Mouse (Mus musculus) heart, embryonic 10.5 days (tissue): ENCODE results near the gene Bcl2l13. TPM values are rescaled to one million over a fixed set of nuclear protein-coding genes. Genes with fewer than 3 reads are reported as not detected.
"Not testable (repeated sequence)": the region's sequence is repeated elsewhere in the genome, so short reads cannot be mapped to it uniquely, and the experiment has no call there.

Experiments used
- DNase-seq: peaks from one replicate; pipeline ENCODE4 v3.0.0-alpha.2; 2017; ENCODE audit warnings: low spot score
- H3K27ac ChIP-seq: fragments of 300-500 bp; sonication (generic); 2 replicates; pipeline ENCODE4 v1.5.1; 2016; ENCODE audit warnings: mild to moderate bottlenecking
- H3K27me3 ChIP-seq: fragments of 300-500 bp; sonication (generic); 2 replicates; pipeline ENCODE4 v1.6.1; 2016; ENCODE audit warnings: mild to moderate bottlenecking; ENCODE audit not compliant: poor library complexity, insufficient read depth, severe bottlenecking
- H3K36me3 ChIP-seq: fragments of 300-500 bp; sonication (generic); 2 replicates; pipeline ENCODE4 v1.6.1; 2016; ENCODE audit warnings: mild to moderate bottlenecking, moderate library complexity
- H3K4me1 ChIP-seq: fragments of 300-500 bp; sonication (generic); 2 replicates; pipeline ENCODE4 v1.6.1; 2016; ENCODE audit warnings: mild to moderate bottlenecking
- H3K4me3 ChIP-seq: fragments of 300-500 bp; sonication (generic); 2 replicates; pipeline ENCODE4 v1.5.1; 2016; ENCODE audit warnings: mild to moderate bottlenecking, moderate library complexity
- H3K9me3 ChIP-seq: fragments of 300-500 bp; sonication (generic); 2 replicates; pipeline ENCODE4 v1.6.1; 2016; ENCODE audit warnings: mild to moderate bottlenecking, moderate library complexity
- WGBS: fragments of 180-500 bp; shearing (Covaris S2); methylation state at CpG from one replicate; pipeline ENCODE4 v1.1.7; 2016; 5-methylcytosine and 5-hydroxymethylcytosine counted together
- polyA plus RNA-seq: library from polyadenylated mRNA; unstranded; fragments of >200 nt; fragmentation: Nextera tagmentation; extraction: Ambion mirVana; gene quantifications from 2 replicates; pipeline ENCODE4 v1.2.1, GENCODE M21; 2016

Bcl2l13 gene
- polyA plus RNA-seq, 1 experiment from 2014 or later: 30.9 TPM

DNA sequence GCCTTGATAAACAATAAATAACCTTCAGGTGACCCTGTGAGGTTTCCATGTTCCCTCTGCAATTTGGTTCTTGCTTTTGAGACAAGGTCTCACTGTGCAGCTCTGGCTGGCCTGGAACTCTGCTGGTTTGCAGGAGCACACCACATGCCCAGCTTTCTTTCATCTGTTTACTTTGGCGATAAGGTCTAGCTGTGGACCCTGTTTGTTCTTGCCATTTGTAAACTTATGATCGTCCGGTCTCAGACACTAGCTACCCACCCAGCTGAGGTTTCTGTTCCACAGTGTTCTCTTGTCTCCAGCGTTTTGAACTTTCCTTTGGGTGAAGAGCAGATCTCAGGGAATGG is 28.3 kb upstream of the Bcl2l13 start:
- H3K27ac ChIP-seq: no peak overlapping the region
- 92% methylated on average over 4 of the region's 4 CpGs for WGBS
- H3K27me3 ChIP-seq: no peaks in the 10 kb centered on the region
- H3K4me3 ChIP-seq: no peak overlapping the region
- H3K4me1 ChIP-seq: no peaks in the 10 kb centered on the region
- peaks cover 90% of the 10 kb centered on the region for H3K36me3 ChIP-seq
- no peak for DNase-seq
- no peaks in the 10 kb centered on the region for H3K9me3 ChIP-seq

DNA sequence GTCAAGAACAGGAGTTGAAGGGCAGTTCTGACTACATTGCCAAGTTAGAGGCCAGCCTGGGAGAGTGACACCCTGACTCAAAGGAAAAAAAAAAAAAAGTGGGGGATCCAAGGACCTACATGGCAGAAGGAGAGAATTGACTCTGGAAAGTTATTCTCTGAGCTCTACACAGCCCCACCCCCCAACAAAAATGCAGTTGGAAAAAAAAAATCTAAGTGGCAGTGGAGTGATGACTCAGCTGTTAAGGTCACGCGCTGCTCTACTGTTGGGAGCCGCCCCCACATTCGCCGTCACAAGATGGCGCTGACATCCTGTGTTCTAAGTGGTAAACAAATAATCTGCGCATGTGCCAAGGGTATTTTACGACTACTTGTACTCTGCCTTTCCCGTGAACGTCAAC is 24.0 kb upstream of the Bcl2l13 start:
- H3K27ac ChIP-seq, H3K4me3 ChIP-seq, H3K4me1 ChIP-seq, H3K27me3 ChIP-seq, DNase-seq, H3K9me3 ChIP-seq: not testable (repeated sequence)
- WGBS: 94% methylated on average over 10 of the region's 10 CpGs
- H3K36me3 ChIP-seq: peaks cover 52% of the 10 kb centered on the region

GRCm38 (mm10) chr6:120819294-120819693 is 16.7 kb upstream of the Bcl2l13 start:
- WGBS: 97% methylated on average over 2 of the region's 2 CpGs
- Histone ChIP-seq H3K9me3 (no peaks in the 10 kb centered on the region), H3K4me1 (peaks cover 13% of the 10 kb centered on the region), H3K27ac (no peak overlapping the region), H3K36me3 (peaks cover 25% of the 10 kb centered on the region), H3K27me3 (no peaks in the 10 kb centered on the region), H3K4me3 (no peak overlapping the region)
- no peak for DNase-seq

DNA sequence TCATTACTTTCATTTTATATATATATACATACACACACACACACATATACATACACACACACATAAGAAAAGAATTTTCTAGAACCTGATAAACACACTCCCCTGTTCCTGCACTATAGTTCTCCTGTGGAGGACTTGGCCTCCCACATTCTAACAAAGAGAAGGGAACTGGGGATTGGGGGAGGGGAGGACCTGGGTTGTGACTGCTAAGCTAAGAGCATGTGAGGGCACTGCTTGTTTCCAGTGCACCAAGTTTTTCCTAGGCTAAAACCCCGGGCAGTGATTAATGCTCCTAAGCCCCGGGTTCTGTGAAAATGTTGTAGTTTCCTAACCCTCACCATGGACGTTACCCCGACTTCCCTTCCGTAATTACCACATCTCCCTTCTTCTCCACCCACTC is 15.9 kb upstream of the Bcl2l13 start:
- H3K4me3 ChIP-seq: 0 out of 2 replicates have a peak overlapping the region, but pooled peaks have one; percentile 81
- 89% methylated on average over 5 of the region's 5 CpGs for WGBS
- no peaks in the 10 kb centered on the region for H3K9me3 ChIP-seq
- peaks cover 13% of the 10 kb centered on the region for H3K4me1 ChIP-seq
- DNase-seq: no peak
- H3K27ac ChIP-seq: no peak overlapping the region
- no peaks in the 10 kb centered on the region for H3K27me3 ChIP-seq
- peaks cover 25% of the 10 kb centered on the region for H3K36me3 ChIP-seq

GRCm38 (mm10) chr6:120820941-120821340 is 15.1 kb upstream of the Bcl2l13 start:
- 57% methylated on average over 1 of the region's 1 CpGs for WGBS
- H3K36me3 ChIP-seq: peaks cover 25% of the 10 kb centered on the region
- peak overlapping the region; percentile 81 for H3K4me3 ChIP-seq
- no peak for DNase-seq
- H3K27me3 ChIP-seq: no peaks in the 10 kb centered on the region
- H3K4me1 ChIP-seq: peaks cover 13% of the 10 kb centered on the region
- no peaks in the 10 kb centered on the region for H3K9me3 ChIP-seq
- no peak overlapping the region for H3K27ac ChIP-seq

DNA sequence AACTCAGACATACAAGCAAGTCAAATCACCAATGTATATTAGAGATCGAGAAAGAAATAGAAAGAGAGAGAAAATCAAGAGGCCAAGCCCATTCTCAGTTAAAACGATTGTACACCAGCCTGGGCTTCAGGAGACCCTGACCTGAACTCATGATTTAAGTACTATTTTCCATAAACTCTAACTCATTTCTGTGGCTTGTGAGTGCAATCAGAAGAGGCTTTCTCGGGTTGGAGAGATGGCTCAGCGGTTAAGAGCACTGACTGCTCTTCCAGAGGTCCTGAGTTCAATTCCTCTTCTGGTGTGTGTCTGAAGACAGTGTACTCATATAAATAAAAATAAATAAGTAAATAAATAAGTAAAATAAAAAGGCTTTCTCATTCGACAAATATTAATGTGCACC is 14.3 kb upstream of the Bcl2l13 start:
- Histone ChIP-seq H3K36me3 (peaks cover 25% of the 10 kb centered on the region), H3K9me3 (no peaks in the 10 kb centered on the region), H3K27me3 (no peaks in the 10 kb centered on the region), H3K4me1 (peaks cover 13% of the 10 kb centered on the region), H3K4me3 (peak overlapping the region; percentile 81), H3K27ac (no peak overlapping the region; the same call in 1 of the 2 replicates)
- DNase-seq: no peak
- 52% methylated on average over 5 of the region's 5 CpGs for WGBS

GRCm38 (mm10) chr6:120822307-120822928 is 13.6 kb upstream of the Bcl2l13 start, which contains the start of gene Atp6v1e1:
Gene Atp6v1e1, minus strand, starts transcription at chr6:120822793.
- under 1% methylated on average over 41 of the region's 41 CpGs for WGBS

DNA sequence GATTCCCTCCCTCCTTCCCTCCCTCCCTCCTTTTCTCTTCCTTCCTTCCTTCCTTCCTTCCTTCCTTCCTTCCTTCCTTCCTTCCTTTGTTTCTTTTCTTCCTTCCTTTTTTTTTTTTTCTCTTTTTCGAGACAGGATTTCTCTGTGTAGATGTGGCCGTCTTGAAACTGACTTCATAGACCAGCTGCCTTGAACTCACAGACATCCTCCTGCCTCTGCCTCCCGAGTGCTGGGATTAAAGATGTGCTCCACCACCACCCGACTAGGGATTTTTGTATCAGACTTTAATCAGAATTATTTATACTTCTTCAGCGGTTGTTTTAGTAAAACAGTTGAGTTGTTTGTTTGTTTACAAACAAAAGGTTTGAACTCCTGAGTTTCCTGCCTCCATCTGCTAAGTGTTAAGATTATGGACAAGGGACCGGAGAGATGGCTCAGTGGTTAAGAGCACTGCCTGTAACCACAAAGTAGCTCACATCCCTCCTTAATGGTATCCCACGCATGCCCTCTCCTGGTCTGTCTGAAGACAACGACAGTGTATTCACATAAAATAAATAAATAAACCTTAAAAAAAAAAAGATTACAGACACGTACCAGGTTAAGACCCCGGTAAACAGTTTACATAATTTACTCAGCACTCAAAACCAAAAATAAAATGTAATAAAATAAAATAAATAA is 12.9 kb upstream of the Bcl2l13 start:
- peaks cover 13% of the 10 kb centered on the region for H3K4me1 ChIP-seq
- H3K27ac ChIP-seq: peak overlapping the region; percentile 88
- no peaks in the 10 kb centered on the region for H3K27me3 ChIP-seq
- no peak for DNase-seq
- WGBS: 73% methylated on average over 10 of the region's 10 CpGs
- H3K36me3 ChIP-seq: peaks cover 13% of the 10 kb centered on the region
- no peaks in the 10 kb centered on the region for H3K9me3 ChIP-seq
- peak overlapping the region; percentile 81; the same call in 1 of the 2 replicates for H3K4me3 ChIP-seq

More at GRCm38 (mm10) chr6:120822307-120822928, 13.6 kb upstream of the Bcl2l13 start, which contains the start of gene Atp6v1e1:
- H3K4me3 ChIP-seq: peak within 1 kb of the TSS; percentile 81
- no peaks in the 10 kb centered on the region for H3K27me3 ChIP-seq
- no peaks in the 10 kb centered on the region for H3K9me3 ChIP-seq
- H3K36me3 ChIP-seq: peaks cover 20% of the 10 kb centered on the region
- H3K4me1 ChIP-seq: peaks cover 13% of the 10 kb centered on the region
- peak; percentile 98 for DNase-seq
- H3K27ac ChIP-seq: peak within 1 kb of the TSS; percentile 88

DNA sequence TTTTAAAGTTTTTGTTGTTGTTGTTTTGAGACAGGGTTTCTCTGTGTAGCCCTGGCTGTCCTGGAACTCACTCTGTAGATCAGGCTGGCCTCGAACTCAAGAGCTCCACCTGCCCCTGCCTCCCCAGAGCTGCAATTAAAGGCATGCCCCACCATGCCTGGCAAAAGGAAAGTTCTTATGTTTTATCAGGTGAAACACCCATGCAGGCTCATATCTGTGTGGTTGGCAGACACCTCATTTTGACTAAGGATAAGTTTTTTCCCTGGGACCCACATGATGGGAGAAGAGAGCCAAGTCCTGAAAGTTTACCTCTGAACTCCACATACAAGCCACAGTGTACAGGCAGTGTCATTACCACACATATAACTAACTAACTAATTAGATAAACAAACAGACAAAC is 6.0 kb upstream of the Bcl2l13 start:
- Histone ChIP-seq H3K4me3 (no peak overlapping the region), H3K36me3 (no peaks in the 10 kb centered on the region), H3K4me1 (peaks cover 8% of the 10 kb centered on the region; the same call in 1 of the 2 replicates), H3K27ac (peak overlapping the region; percentile 3; the same call in 1 of the 2 replicates), H3K9me3 (no peaks in the 10 kb centered on the region), H3K27me3 (no peaks in the 10 kb centered on the region)
- DNase-seq: no peak
- whole genome bisulfite sequencing: 69% methylated on average over 1 of the region's 1 CpGs

DNA sequence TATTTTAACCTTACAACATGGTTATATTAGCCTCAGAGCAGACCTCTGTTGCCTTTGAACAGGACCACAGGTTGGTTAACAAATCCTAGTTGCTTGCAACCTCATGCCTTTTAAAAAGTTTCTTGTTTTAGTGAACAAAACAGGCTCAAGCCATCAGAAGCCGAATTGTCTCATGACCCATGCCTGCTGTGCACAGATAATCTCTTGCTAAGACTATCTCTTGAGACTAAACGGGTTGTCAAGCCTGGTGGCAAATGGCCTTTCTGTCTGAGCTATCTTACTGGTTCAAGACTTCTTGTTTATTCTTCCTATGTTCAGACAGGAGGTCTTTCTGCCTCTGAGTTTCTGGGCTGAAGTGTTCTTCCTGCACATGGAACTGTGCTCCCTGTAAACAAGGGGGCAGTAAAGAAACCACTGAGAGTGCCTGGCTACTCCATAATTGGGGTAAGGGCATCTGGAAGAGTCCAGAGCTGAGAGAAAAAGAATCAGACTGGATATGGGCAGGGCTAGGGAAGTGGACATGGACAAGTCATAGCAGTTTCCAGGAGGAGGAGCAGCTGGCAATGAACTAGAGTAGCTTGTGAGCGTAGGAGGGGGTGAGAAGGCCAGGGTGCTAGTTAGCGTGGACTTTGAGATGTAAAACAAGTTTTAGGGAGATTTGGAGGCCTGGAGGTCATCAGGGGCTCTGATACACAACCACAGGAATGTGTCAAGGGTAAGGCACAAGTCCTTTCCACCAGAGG is 5.0 kb upstream of the Bcl2l13 start:
- peak overlapping the region; percentile 69 for H3K27ac ChIP-seq
- no peaks in the 10 kb centered on the region for H3K27me3 ChIP-seq
- 51% methylated on average over 4 of the region's 4 CpGs for WGBS
- peak; percentile 83 for DNase-seq
- H3K4me3 ChIP-seq: no peak overlapping the region
- H3K4me1 ChIP-seq: peaks cover 8% of the 10 kb centered on the region; the same call in 1 of the 2 replicates
- no peaks in the 10 kb centered on the region for H3K36me3 ChIP-seq
- H3K9me3 ChIP-seq: no peaks in the 10 kb centered on the region

GRCm38 (mm10) chr6:120832097-120832496 is 3.9 kb upstream of the Bcl2l13 start:
- H3K9me3 ChIP-seq: no peaks in the 10 kb centered on the region
- H3K27ac ChIP-seq: no peak overlapping the region
- H3K4me1 ChIP-seq: peaks cover 8% of the 10 kb centered on the region; the same call in 1 of the 2 replicates
- DNase-seq: peak; percentile 81
- H3K36me3 ChIP-seq: no peaks in the 10 kb centered on the region
- H3K4me3 ChIP-seq: no peak overlapping the region
- no peaks in the 10 kb centered on the region for H3K27me3 ChIP-seq
- 43% methylated on average over 4 of the region's 4 CpGs for WGBS

DNA sequence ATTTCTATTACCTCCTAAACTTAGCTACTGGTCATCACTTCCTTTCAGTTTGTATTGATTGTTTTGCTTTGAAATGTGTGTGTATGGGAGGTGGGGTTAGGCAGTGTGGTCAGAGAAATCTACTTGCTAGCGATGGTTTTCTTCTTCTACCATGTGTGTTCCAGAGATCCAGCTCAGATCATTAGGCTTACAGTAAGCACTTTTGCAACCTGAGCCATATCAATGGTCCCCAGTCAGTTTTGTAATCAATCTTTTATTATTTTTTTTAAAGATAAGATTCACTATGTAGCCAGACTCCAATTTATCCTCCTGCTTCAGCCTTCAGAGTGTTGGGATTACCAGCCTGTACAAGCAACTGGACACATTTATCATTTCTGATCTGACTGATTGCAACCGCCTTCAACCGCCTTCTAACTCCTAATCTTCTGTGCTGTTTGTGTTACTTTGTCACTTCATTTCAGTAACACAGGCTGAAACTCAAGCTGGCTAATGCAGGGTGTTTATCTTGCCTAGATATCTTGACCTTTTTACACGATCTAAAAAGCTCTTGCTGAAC is 1.2 kb upstream of the Bcl2l13 start:
- 79% methylated on average over 4 of the region's 4 CpGs for WGBS
- Histone ChIP-seq H3K36me3 (peaks cover 10% of the 10 kb centered on the region), H3K4me3 (no peak overlapping the region), H3K27me3 (no peaks in the 10 kb centered on the region), H3K9me3 (no peaks in the 10 kb centered on the region), H3K27ac (0 out of 2 replicates have a peak overlapping the region, but pooled peaks have one; percentile 100), H3K4me1 (peaks cover 8% of the 10 kb centered on the region; the same call in 1 of the 2 replicates)
- DNase-seq: no peak
